Mouse (Mus musculus) myocyte (in vitro differentiated cells): ENCODE results near the gene Phlpp2. TPM values are rescaled to one million over a fixed set of nuclear protein-coding genes. Genes with fewer than 3 reads are reported as not detected.

Experiments
- H3K27me3 ChIP-seq: one replicate; pipeline ENCODE4 v1.6.1; 2011; ENCODE audit not compliant: control insufficient read depth, insufficient read depth, insufficient read length
- H3K36me3 ChIP-seq: one replicate; pipeline ENCODE4 v1.6.1; 2011; ENCODE audit not compliant: control insufficient read depth, insufficient read depth
- H3K4me2 ChIP-seq: one replicate; pipeline ENCODE4 v1.6.1; 2011; ENCODE audit warnings: low read depth, control low read depth
- H3K4me3 ChIP-seq: one replicate; pipeline ENCODE4 v1.5.1; 2011; ENCODE audit warnings: mild to moderate bottlenecking, control low read depth, moderate library complexity
- H3K79me2 ChIP-seq: one replicate; pipeline ENCODE4 v1.6.1; 2011; ENCODE audit not compliant: control insufficient read depth, insufficient read depth
- H3ac ChIP-seq: one replicate; pipeline ENCODE4 v1.6.1; 2011; ENCODE audit not compliant: control insufficient read depth, insufficient read length
- CEBPB ChIP-seq: IDR thresholded peaks from 2 replicates; pipeline ENCODE4 v1.6.1; 2011; ENCODE audit warnings: mild to moderate bottlenecking, moderate library complexity; ENCODE audit not compliant: poor library complexity, insufficient read depth, severe bottlenecking
- E2F4 ChIP-seq: IDR thresholded peaks from one replicate; pipeline ENCODE4 v1.6.1; 2011; ENCODE audit warnings: mild to moderate bottlenecking, control low read depth, moderate library complexity; ENCODE audit not compliant: insufficient read depth
- MAX ChIP-seq: IDR thresholded peaks from one replicate; pipeline ENCODE4 v1.6.1; 2011; ENCODE audit warnings: low read depth, mild to moderate bottlenecking, control low read depth
- MYOD1 ChIP-seq, 3 experiments: IDR thresholded peaks; one replicate each; pipeline ENCODE4 v1.6.1; 2011; ENCODE audit warnings: control low read depth in 2 of 3, low read depth in 2 of 3, mild to moderate bottlenecking in 2 of 3, moderate library complexity in 1 of 3; ENCODE audit not compliant: insufficient read length in 2 of 3, control insufficient read depth in 1 of 3
- MYOG ChIP-seq, 3 experiments: IDR thresholded peaks; one replicate each; pipeline ENCODE4 v1.6.1; 2011; ENCODE audit warnings: control low read depth in 2 of 3, low read depth in 2 of 3, mild to moderate bottlenecking in 2 of 3; ENCODE audit not compliant: insufficient read length in 2 of 3, control insufficient read depth in 1 of 3, insufficient read depth in 1 of 3
- POLR2A ChIP-seq: IDR thresholded peaks from one replicate; pipeline ENCODE4 v1.6.1; 2011; ENCODE audit warnings: low read depth, mild to moderate bottlenecking, control low read depth, moderate library complexity; ENCODE audit not compliant: insufficient read length
- POLR2AphosphoS2 ChIP-seq: IDR thresholded peaks from one replicate; pipeline ENCODE4 v1.6.1; 2011; ENCODE audit warnings: low read depth, control low read depth; ENCODE audit not compliant: insufficient read length
- REST ChIP-seq: IDR thresholded peaks from one replicate; pipeline ENCODE4 v1.6.1; 2011; ENCODE audit warnings: mild to moderate bottlenecking, control low read depth, moderate library complexity; ENCODE audit not compliant: insufficient read depth, insufficient read length
- SRF ChIP-seq: IDR thresholded peaks from one replicate; pipeline ENCODE4 v1.6.1; 2011; ENCODE audit warnings: low read depth; ENCODE audit not compliant: control insufficient read depth, insufficient read length
- TCF12 ChIP-seq: IDR thresholded peaks from one replicate; pipeline ENCODE4 v1.6.1; 2011; ENCODE audit warnings: mild to moderate bottlenecking, control low read depth; ENCODE audit not compliant: poor library complexity, insufficient read depth, severe bottlenecking
- TCF3 ChIP-seq: IDR thresholded peaks from one replicate; pipeline ENCODE4 v1.6.1; 2011; ENCODE audit warnings: low read depth, control low read depth; ENCODE audit not compliant: insufficient read length
- USF1 ChIP-seq: IDR thresholded peaks from one replicate; pipeline ENCODE4 v1.6.1; 2011; ENCODE audit warnings: low read depth, mild to moderate bottlenecking, control low read depth, moderate library complexity
- polyA plus RNA-seq: library from polyadenylated mRNA; unstranded; fragments of >200 nt; fragmentation: generic; extraction: Trizol; gene quantifications from one replicate; pipeline ENCODE4 v1.2.1, GENCODE M21; 2012; ENCODE audit warnings: missing spikeins

The Phlpp2 gene
- polyA plus RNA-seq, 1 experiment: 1.7 TPM

- Histone ChIP-seq H3K4me2 (no peak overlapping the region), H3ac (no peak overlapping the region), H3K36me3 (no peaks in the 10 kb centered on the region), H3K4me3 (no peak overlapping the region), H3K27me3 (no peaks in the 10 kb centered on the region), H3K79me2 (peaks cover 5% of the 10 kb centered on the region)
- TF ChIP-seq POLR2A (no peak), USF1 (no peak), MYOD1 (IDR thresholded peaks at IDR 0.05; ENCODE audit: control insufficient read depth in 1 of 3, insufficient read length in 2 of 3, low read depth in 2 of 3) (no peak), TCF3 (no peak), MAX (no peak), REST (no peak), SRF (no peak), CEBPB (no peak), MYOG (IDR thresholded peaks at IDR 0.05; ENCODE audit: control insufficient read depth in 1 of 3, insufficient read depth in 1 of 3, insufficient read length in 2 of 3, low read depth in 2 of 3) (no peak), POLR2AphosphoS2 (no peak), E2F4 (no peak), TCF12 (no peak)
Measured at GRCm38 (mm10) chr8:109890794-109891585, 22.6 kb downstream of the Phlpp2 start.

- no peaks in the 10 kb centered on the region for H3K27me3 ChIP-seq
- H3ac ChIP-seq: no peak overlapping the region
- TF ChIP-seq REST (no peak), MAX (no peak), POLR2A (no peak), MYOD1 (IDR thresholded peaks at IDR 0.05; ENCODE audit: control insufficient read depth in 1 of 3, insufficient read length in 2 of 3, low read depth in 2 of 3) (no peak), USF1 (no peak), CEBPB (no peak), SRF (no peak), TCF3 (no peak), POLR2AphosphoS2 (no peak)
- H3K4me2 ChIP-seq: no peak overlapping the region
- H3K79me2 ChIP-seq: no peaks in the 10 kb centered on the region
- no peak overlapping the region for H3K4me3 ChIP-seq
- no peaks in the 10 kb centered on the region for H3K36me3 ChIP-seq
Measured at GRCm38 (mm10) chr8:109894636-109895035, 26.3 kb downstream of the Phlpp2 start.

- no peaks in the 10 kb centered on the region for H3K79me2 ChIP-seq
Measured at GRCm38 (mm10) chr8:109895355-109895754, 27.0 kb downstream of the Phlpp2 start.

GRCm38 (mm10) chr8:109902379-109902778 lies 34.0 kb downstream of the Phlpp2 start:
- Histone ChIP-seq H3K79me2 (no peaks in the 10 kb centered on the region), H3K4me3 (no peak overlapping the region), H3ac (no peak overlapping the region), H3K36me3 (peaks cover 2% of the 10 kb centered on the region), H3K27me3 (no peaks in the 10 kb centered on the region), H3K4me2 (no peak overlapping the region)
- TF ChIP-seq MAX (no peak), CEBPB (no peak), MYOD1 (IDR thresholded peaks at IDR 0.05; ENCODE audit: control insufficient read depth in 1 of 3, insufficient read length in 2 of 3, low read depth in 2 of 3) (no peak), MYOG (IDR thresholded peaks at IDR 0.05; ENCODE audit: control insufficient read depth in 1 of 3, insufficient read depth in 1 of 3, insufficient read length in 2 of 3, low read depth in 2 of 3) (no peak), TCF3 (no peak), REST (no peak), SRF (no peak), E2F4 (no peak), TCF12 (no peak), USF1 (no peak), POLR2AphosphoS2 (no peak), POLR2A (no peak)

More at GRCm38 (mm10) chr8:109895355-109895754, 27.0 kb downstream of the Phlpp2 start:
- H3K36me3 ChIP-seq: no peaks in the 10 kb centered on the region
- H3ac ChIP-seq: no peak overlapping the region
- H3K27me3 ChIP-seq: no peaks in the 10 kb centered on the region
- H3K4me3 ChIP-seq: no peak overlapping the region
- no peak overlapping the region for H3K4me2 ChIP-seq
- TF ChIP-seq POLR2A (no peak), USF1 (no peak), E2F4 (no peak), MAX (no peak), SRF (no peak), POLR2AphosphoS2 (no peak)

DNA sequence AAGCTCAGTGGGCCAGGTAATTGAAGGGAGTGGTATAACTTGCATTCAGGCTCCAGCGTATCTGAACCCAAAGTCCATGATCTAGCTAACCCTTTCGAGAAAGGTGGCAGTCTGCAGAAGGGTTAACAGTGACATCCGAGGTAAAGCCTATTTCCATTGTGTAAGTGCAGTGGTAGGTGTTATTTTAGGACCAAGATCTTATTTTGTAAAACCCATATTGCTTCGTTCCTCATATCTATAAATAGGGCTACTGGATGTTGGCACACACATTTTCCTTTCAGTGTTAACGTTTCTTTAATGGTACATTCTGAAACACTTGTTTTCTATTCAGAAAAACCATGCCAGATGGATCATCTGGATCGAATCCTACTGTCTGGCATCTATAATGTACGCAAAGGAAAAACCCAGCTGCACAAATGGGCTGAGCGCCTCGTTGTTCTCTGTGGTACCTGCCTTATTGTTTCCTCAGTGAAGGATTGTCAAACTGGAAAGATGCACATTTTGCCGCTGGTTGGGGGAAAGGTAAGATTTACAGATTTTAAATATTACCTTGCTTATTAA lies 35.6 kb downstream of the Phlpp2 start:
- TF ChIP-seq TCF3 (no peak), E2F4 (no peak), MYOD1 (IDR thresholded peaks at IDR 0.05; ENCODE audit: control insufficient read depth in 1 of 3, insufficient read length in 2 of 3, low read depth in 2 of 3) (no peak), TCF12 (no peak), CEBPB (no peak), POLR2A (no peak), POLR2AphosphoS2 (no peak), MYOG (IDR thresholded peaks at IDR 0.05; ENCODE audit: control insufficient read depth in 1 of 3, insufficient read depth in 1 of 3, insufficient read length in 2 of 3, low read depth in 2 of 3) (no peak), MAX (no peak), REST (no peak)
- no peaks in the 10 kb centered on the region for H3K27me3 ChIP-seq
- H3K36me3 ChIP-seq: peaks cover 9% of the 10 kb centered on the region
- no peak overlapping the region for H3ac ChIP-seq
- H3K79me2 ChIP-seq: no peaks in the 10 kb centered on the region
- no peak overlapping the region for H3K4me2 ChIP-seq
- H3K4me3 ChIP-seq: no peak overlapping the region
